18 mouse cellular contexts compared by ENCODE assay signal in genomic region chr8:44177016-44177415, GRCm38 (mm10).
DNase-seq lines count a peak whose midpoint lies in the region; ATAC-seq and TF ChIP-seq lines count a peak whose summit lies in the region.
"Had no signal": no experiment of that assay in that cellular context is flagged by ENCODE, and none has a peak within 500 bp of the region (broad histone marks: within the 10 kb centered on the region; RNA-seq: fewer than 3 reads in every experiment).

No protein-coding gene starts in this region.

- no peak for TF ChIP-seq CTCF in midbrain, postnatal 0 days (IDR thresholded peaks at IDR 0.05)

- no peak overlapping the region for H3K4me3 ChIP-seq in embryonic facial prominence, embryonic 14.5 days (ENCODE audit: low read depth, low read length)
- H3K4me3 ChIP-seq in embryonic facial prominence, embryonic 10.5 days: no peak overlapping the region
- no peak overlapping the region for H3K4me3 ChIP-seq in midbrain, postnatal 0 days (ENCODE audit: low read depth, low read length)
- no peak overlapping the region for H3K4me3 ChIP-seq in midbrain, embryonic 15.5 days
- H3K4me3 ChIP-seq: embryonic facial prominence, embryonic 13.5 days; heart, embryonic 12.5 days had no signal

- H3K9ac ChIP-seq in embryonic facial prominence, embryonic 14.5 days (ENCODE audit: low read depth, low read length): no peak overlapping the region
- H3K9ac ChIP-seq in midbrain, postnatal 0 days (replicated peaks; ENCODE audit: low read length, poor library complexity, severe bottlenecking): no peak overlapping the region
- H3K9ac ChIP-seq in midbrain, embryonic 15.5 days: no peak overlapping the region
- H3K9ac ChIP-seq: embryonic facial prominence, embryonic 13.5 days; heart, embryonic 12.5 days; liver, embryonic 14.5 days had no signal

- 30% methylated on average over 4 of the region's 4 CpGs for whole genome bisulfite sequencing in embryonic facial prominence, embryonic 14.5 days
- 79% methylated on average over 4 of the region's 4 CpGs for WGBS in embryonic facial prominence, embryonic 10.5 days
- WGBS in midbrain, postnatal 0 days: 29% methylated on average over 4 of the region's 4 CpGs
- 33% methylated on average over 4 of the region's 4 CpGs for WGBS in midbrain, embryonic 15.5 days

- no peak overlapping the region for H3K4me2 ChIP-seq in embryonic facial prominence, embryonic 14.5 days (ENCODE audit: low read depth, low read length)
- no peak overlapping the region for H3K4me2 ChIP-seq in midbrain, postnatal 0 days (ENCODE audit: low read depth, low read length, poor library complexity, severe bottlenecking)
- no peak overlapping the region for H3K4me2 ChIP-seq in midbrain, embryonic 15.5 days
- H3K4me2 ChIP-seq: embryonic facial prominence, embryonic 13.5 days; heart, embryonic 12.5 days had no signal

- H3K27me3 ChIP-seq in embryonic facial prominence, embryonic 14.5 days (replicated peaks; ENCODE audit: control insufficient read depth, insufficient read depth, low read length): no peaks in the 10 kb centered on the region
- no peaks in the 10 kb centered on the region for H3K27me3 ChIP-seq in embryonic facial prominence, embryonic 10.5 days (replicated peaks; ENCODE audit: low read depth, poor library complexity, severe bottlenecking)
- H3K27me3 ChIP-seq in midbrain, postnatal 0 days (ENCODE audit: insufficient read depth, low read length): no peaks in the 10 kb centered on the region
- no peaks in the 10 kb centered on the region for H3K27me3 ChIP-seq in midbrain, embryonic 15.5 days (replicated peaks)
- H3K27me3 ChIP-seq: embryonic facial prominence, embryonic 13.5 days; heart, embryonic 12.5 days had no signal

- H3K9me3 ChIP-seq in embryonic facial prominence, embryonic 14.5 days (ENCODE audit: control insufficient read depth, low read length): no peaks in the 10 kb centered on the region
- no peaks in the 10 kb centered on the region for H3K9me3 ChIP-seq in embryonic facial prominence, embryonic 10.5 days
- no peaks in the 10 kb centered on the region for H3K9me3 ChIP-seq in midbrain, postnatal 0 days (ENCODE audit: low read length)
- H3K9me3 ChIP-seq in midbrain, embryonic 15.5 days: no peaks in the 10 kb centered on the region
- H3K9me3 ChIP-seq: embryonic facial prominence, embryonic 13.5 days; heart, embryonic 12.5 days had no signal

- H3K36me3 ChIP-seq in embryonic facial prominence, embryonic 14.5 days (ENCODE audit: control insufficient read depth, insufficient read depth, low read length): no peaks in the 10 kb centered on the region
- H3K36me3 ChIP-seq in embryonic facial prominence, embryonic 10.5 days (replicated peaks): no peaks in the 10 kb centered on the region
- H3K36me3 ChIP-seq in midbrain, postnatal 0 days (ENCODE audit: insufficient read depth, low read length): no peaks in the 10 kb centered on the region
- H3K36me3 ChIP-seq in midbrain, embryonic 15.5 days (replicated peaks): no peaks in the 10 kb centered on the region
- H3K36me3 ChIP-seq: embryonic facial prominence, embryonic 13.5 days; heart, embryonic 12.5 days had no signal

- no peak for ATAC-seq in embryonic facial prominence, embryonic 14.5 days (ENCODE audit: low read depth)
- ATAC-seq in midbrain, postnatal 0 days (ENCODE audit: low FRiP score): no peak
- ATAC-seq in midbrain, embryonic 15.5 days (replicated peaks): no peak
- ATAC-seq: hindbrain, embryonic 16.5 days; intestine, postnatal 0 days had no signal

- no peak overlapping the region for H3K27ac ChIP-seq in embryonic facial prominence, embryonic 14.5 days (replicated peaks; ENCODE audit: low read depth, low read length)
- no peak overlapping the region for H3K27ac ChIP-seq in embryonic facial prominence, embryonic 10.5 days (replicated peaks)
- no peak overlapping the region for H3K27ac ChIP-seq in midbrain, postnatal 0 days (ENCODE audit: low read depth, low read length)
- H3K27ac ChIP-seq in midbrain, embryonic 15.5 days: no peak overlapping the region
- H3K27ac ChIP-seq: embryonic facial prominence, embryonic 13.5 days; liver, embryonic 14.5 days had no signal

- peak; percentile 75 for DNase-seq in embryonic facial prominence, embryonic 14.5 days (ENCODE audit: low spot score)
- no peak for DNase-seq in embryonic facial prominence, embryonic 10.5 days (ENCODE audit: low spot score)
- DNase-seq in layer of hippocampus, adult 11-12 months (ENCODE audit: low spot score): peak; percentile 3
- DNase-seq in layer of hippocampus, postnatal 36 days: no peak
- peak; percentile 46 for DNase-seq in midbrain, postnatal 0 days (ENCODE audit: low spot score)
- DNase-seq in layer of hippocampus, adult 9-11 months: peak; percentile 3
- DNase-seq in kidney, postnatal 25 days: no peak
- DNase-seq: adrenal gland, adult 2 months; B cell, adult 2 months; cerebellum, adult 9-11 months; right cerebral cortex, adult 18-20 months; thymus, postnatal 25 days had no signal

- H3K4me1 ChIP-seq in embryonic facial prominence, embryonic 14.5 days (ENCODE audit: control insufficient read depth, insufficient read depth, low read length): no peaks in the 10 kb centered on the region
- H3K4me1 ChIP-seq in embryonic facial prominence, embryonic 10.5 days: no peaks in the 10 kb centered on the region
- no peaks in the 10 kb centered on the region for H3K4me1 ChIP-seq in midbrain, postnatal 0 days (ENCODE audit: insufficient read depth, low read length)
- H3K4me1 ChIP-seq in midbrain, embryonic 15.5 days: no peaks in the 10 kb centered on the region
- H3K4me1 ChIP-seq: embryonic facial prominence, embryonic 13.5 days; heart, embryonic 12.5 days had no signal

Comparison
In these comparisons a context has a peak if more than half of its experiments do, and no peak if none do; other contexts are left out.
1. DNase-seq: peak in embryonic facial prominence, embryonic 14.5 days (single experiment), layer of hippocampus, adult 11-12 months (single experiment), midbrain, postnatal 0 days (single experiment) and layer of hippocampus, adult 9-11 months (single experiment); none in embryonic facial prominence, embryonic 10.5 days (single experiment), layer of hippocampus, postnatal 36 days (0 of 2) and kidney, postnatal 25 days (0 of 2).